In genomic region chr10:127265727-127266111, GRCm38 (mm10) we compare ENCODE assay signal across 8 mouse cellular contexts. TPM values are rescaled to one million over a fixed set of nuclear protein-coding genes. Genes with fewer than 3 reads are reported as not detected.
DNase-seq lines count a peak whose midpoint lies in the region; ATAC-seq and TF ChIP-seq lines count a peak whose summit lies in the region.

No protein-coding gene starts in this region.

- H3K79me2 ChIP-seq in myocyte (ENCODE audit: control insufficient read depth, insufficient read depth): peaks cover 35% of the 10 kb centered on the region

- H3K4me2 ChIP-seq in myocyte (ENCODE audit: low read depth): peak overlapping the region; percentile 78

- no peaks in the 10 kb centered on the region for H3K36me3 ChIP-seq in myocyte (ENCODE audit: control insufficient read depth, insufficient read depth)

- H3K27me3 ChIP-seq in myocyte (ENCODE audit: control insufficient read depth, insufficient read depth, insufficient read length): peaks cover 17% of the 10 kb centered on the region

- no peak for TF ChIP-seq POLR2A in myocyte (IDR thresholded peaks at IDR 0.05; ENCODE audit: insufficient read length, low read depth)

- peak overlapping the region; percentile 60 for H3K4me3 ChIP-seq in myocyte

- H3ac ChIP-seq in myocyte (ENCODE audit: control insufficient read depth, insufficient read length): peak overlapping the region; percentile 61

- ATAC-seq in erythroblast, adult 5-6 weeks (replicated peaks; ENCODE audit: low FRiP score, poor library complexity, severe bottlenecking): peak; percentile 63

- peak; percentile 37 to 48 for DNase-seq in cerebellum, postnatal 14 days
- no peak for DNase-seq in cerebellum, adult 8-10 months
- DNase-seq in A20 (ENCODE audit: low read depth, low spot score): peak; percentile 68
- DNase-seq in kidney, postnatal 36 days: peak; percentile 23 to 34
- DNase-seq in urinary bladder, postnatal 36 days (ENCODE audit: low spot score in 2 of 2): no peak
- DNase-seq in ovary, postnatal 10 days (ENCODE audit: low spot score): no peak

TF ChIP-seq in myocyte, 11 proteins besides CTCF, POLR2A, EP300 and RAD21:
- peak; percentile 65 for TF ChIP-seq USF1 (IDR thresholded peaks at IDR 0.05; ENCODE audit: low read depth)
- no peak for TF ChIP-seq CEBPB (IDR thresholded peaks at IDR 0.05; ENCODE audit: insufficient read depth, poor library complexity, severe bottlenecking)

RNA-seq across cellular contexts. Expression of gene Dctn2, which starts 0.4 kb away (rescaled TPM):
- total RNA-seq in erythroblast, adult 5-6 weeks (2015; ENCODE audit: low replicate concordance): 32.5 and 59.1 TPM in 2 replicates
- total RNA-seq in erythroblast, adult 5-6 weeks (2017; ENCODE audit: low replicate concordance): 73.0 and 77.9 TPM in 2 replicates
- polyA plus RNA-seq in myocyte (2012; fragmentation: generic; extraction: Trizol): 250 TPM

RNA-seq across cellular contexts. Expression of gene Kif5a, which starts 2.6 kb away (rescaled TPM):
- total RNA-seq in erythroblast, adult 5-6 weeks (2015; ENCODE audit: low replicate concordance): 0.42 TPM in 1 of 2 replicates, not detected in the other
- total RNA-seq in erythroblast, adult 5-6 weeks (2017; ENCODE audit: low replicate concordance): under 0.01 TPM in 1 of 2 replicates, not detected in the other
- 0.14 TPM for polyA plus RNA-seq in myocyte (2012; fragmentation: generic; extraction: Trizol)

RNA-seq across cellular contexts. Expression of gene Mbd6, which starts 23.1 kb away (rescaled TPM):
- 22.4 and 33.0 TPM in 2 replicates for total RNA-seq in erythroblast, adult 5-6 weeks (2015; ENCODE audit: low replicate concordance)
- 6.1 and 7.1 TPM in 2 replicates for total RNA-seq in erythroblast, adult 5-6 weeks (2017; ENCODE audit: low replicate concordance)
- polyA plus RNA-seq in myocyte (2012; fragmentation: generic; extraction: Trizol): 24.7 TPM

RNA-seq across cellular contexts. Expression of gene Mars, which starts 45.9 kb away (rescaled TPM):
- 35.1 and 38.8 TPM in 2 replicates for total RNA-seq in erythroblast, adult 5-6 weeks (2015; ENCODE audit: low replicate concordance)
- total RNA-seq in erythroblast, adult 5-6 weeks (2017; ENCODE audit: low replicate concordance): 43.5 and 45.6 TPM in 2 replicates
- 280 TPM for polyA plus RNA-seq in myocyte (2012; fragmentation: generic; extraction: Trizol)

RNA-seq across cellular contexts. Expression of gene Pip4k2c, which starts 54.3 kb away (rescaled TPM):
- total RNA-seq in erythroblast, adult 5-6 weeks (2015; ENCODE audit: low replicate concordance): 11.3 and 13.3 TPM in 2 replicates
- total RNA-seq in erythroblast, adult 5-6 weeks (2017; ENCODE audit: low replicate concordance): 19.6 and 25.6 TPM in 2 replicates
- polyA plus RNA-seq in myocyte (2012; fragmentation: generic; extraction: Trizol): 22.5 TPM

Comparison
In these comparisons a context has a peak if more than half of its experiments do, and no peak if none do; other contexts are left out.
1. DNase-seq: peak in cerebellum, postnatal 14 days (2 of 2), A20 (single experiment) and kidney, postnatal 36 days (2 of 2); none in cerebellum, adult 8-10 months (single experiment), urinary bladder, postnatal 36 days (0 of 2) and ovary, postnatal 10 days (single experiment).